ENCODE assay signal across 8 mouse cellular contexts in genomic region chr3:57470326-57470725, GRCm38 (mm10). TPM values are rescaled to one million over a fixed set of nuclear protein-coding genes. Genes with fewer than 3 reads are reported as not detected.
A peak's percentile ranks its signal among the peaks of the same experiment; 100 is the strongest.
DNase-seq lines count a peak whose midpoint lies in the region; ATAC-seq lines count a peak whose summit lies in the region.

No protein-coding gene starts in this region.

- no peak overlapping the region for H3K4me3 ChIP-seq in hindbrain, embryonic 15.5 days
- no peak overlapping the region for H3K4me3 ChIP-seq in limb, embryonic 12.5 days (replicated peaks)
- H3K4me3 ChIP-seq in neural tube, embryonic 11.5 days (ENCODE audit: low read depth, low read length): no peak overlapping the region

- no peak overlapping the region for H3K9ac ChIP-seq in hindbrain, embryonic 15.5 days
- H3K9ac ChIP-seq in limb, embryonic 12.5 days (replicated peaks): no peak overlapping the region
- no peak overlapping the region for H3K9ac ChIP-seq in neural tube, embryonic 11.5 days (ENCODE audit: low read length)

- H3K4me1 ChIP-seq in hindbrain, embryonic 15.5 days (replicated peaks): peaks cover 23% of the 10 kb centered on the region
- H3K4me1 ChIP-seq in limb, embryonic 12.5 days (replicated peaks): peaks cover 36% of the 10 kb centered on the region
- H3K4me1 ChIP-seq in neural tube, embryonic 11.5 days (ENCODE audit: control insufficient read depth, insufficient read depth, low read length): peaks cover 16% of the 10 kb centered on the region

- no peaks in the 10 kb centered on the region for H3K9me3 ChIP-seq in hindbrain, embryonic 15.5 days
- H3K9me3 ChIP-seq in limb, embryonic 12.5 days: no peaks in the 10 kb centered on the region
- no peaks in the 10 kb centered on the region for H3K9me3 ChIP-seq in neural tube, embryonic 11.5 days (ENCODE audit: control insufficient read depth, low read length)

- ATAC-seq in common myeloid progenitor, adult 5-6 weeks (replicated peaks; ENCODE audit: low read depth, poor library complexity, severe bottlenecking): peak; percentile 42; the same call in 1 of the 2 replicates
- peak; percentile 39; the same call in 1 of the 2 replicates for ATAC-seq in hindbrain, embryonic 15.5 days (ENCODE audit: low FRiP score, low read depth)
- no peak for ATAC-seq in limb, embryonic 12.5 days (ENCODE audit: insufficient number of reproducible peaks, insufficient read depth, low FRiP score, low TSS enrichment, low read depth)
- ATAC-seq in neural tube, embryonic 11.5 days (ENCODE audit: insufficient read depth, low FRiP score, low TSS enrichment): peak; percentile 45; the same call in 1 of the 2 replicates
- no peak for ATAC-seq in megakaryocyte-erythroid progenitor cell, adult 5-6 weeks (replicated peaks; ENCODE audit: low FRiP score, low TSS enrichment, poor library complexity, severe bottlenecking)

- WGBS in hindbrain, embryonic 15.5 days: 17% methylated on average over 5 of the region's 5 CpGs
- 9% methylated on average over 5 of the region's 5 CpGs for WGBS in limb, embryonic 12.5 days
- WGBS in neural tube, embryonic 11.5 days: 13% methylated on average over 5 of the region's 5 CpGs

- peak overlapping the region; percentile 58 for H3K27ac ChIP-seq in hindbrain, embryonic 15.5 days (replicated peaks)
- peak overlapping the region; percentile 85 for H3K27ac ChIP-seq in limb, embryonic 12.5 days
- peak overlapping the region; percentile 56 for H3K27ac ChIP-seq in neural tube, embryonic 11.5 days (ENCODE audit: low read depth, low read length)

- no peaks in the 10 kb centered on the region for H3K27me3 ChIP-seq in hindbrain, embryonic 15.5 days
- H3K27me3 ChIP-seq in limb, embryonic 12.5 days: no peaks in the 10 kb centered on the region
- no peaks in the 10 kb centered on the region for H3K27me3 ChIP-seq in neural tube, embryonic 11.5 days (ENCODE audit: control insufficient read depth, insufficient read depth, low read length)

- DNase-seq in cerebellum, adult 8-10 months: peak; percentile 2
- DNase-seq in cerebellum, adult 11 months: no peak
- DNase-seq in gastrocnemius, postnatal 10 days: peak; percentile 43
- peak; percentile 43 for DNase-seq in neural tube, embryonic 11.5 days (ENCODE audit: low spot score)

- H3K36me3 ChIP-seq in hindbrain, embryonic 15.5 days: no peaks in the 10 kb centered on the region
- H3K36me3 ChIP-seq in limb, embryonic 12.5 days: no peaks in the 10 kb centered on the region
- H3K36me3 ChIP-seq in neural tube, embryonic 11.5 days (ENCODE audit: control insufficient read depth, insufficient read depth, low read length): no peaks in the 10 kb centered on the region

- H3K4me2 ChIP-seq in hindbrain, embryonic 15.5 days: peak overlapping the region; percentile 52; the same call in 1 of the 2 replicates
- peak overlapping the region; percentile 42 for H3K4me2 ChIP-seq in limb, embryonic 12.5 days
- no peak overlapping the region for H3K4me2 ChIP-seq in neural tube, embryonic 11.5 days (ENCODE audit: low read depth)

RNA-seq across cellular contexts. Expression of gene Tm4sf4, which starts 45.2 kb away (rescaled TPM):
- not detected in 2 replicates for total RNA-seq in common myeloid progenitor, adult 5-6 weeks (2017)
- total RNA-seq in gastrocnemius, postnatal 10 days (2021): not detected
- 0.49 TPM in 2 replicates for polyA plus RNA-seq in hindbrain, embryonic 15.5 days (2015; fragmentation: Nextera tagmentation; extraction: Ambion mirVana)
- 0.18 TPM in 1 of 2 replicates, not detected in the other for polyA plus RNA-seq in limb, embryonic 12.5 days (2016; fragmentation: Nextera tagmentation; extraction: Ambion mirVana)
- polyA plus RNA-seq in neural tube, embryonic 11.5 days (2014; fragmentation: Nextera tagmentation; extraction: Ambion mirVana): 0.37 and 0.45 TPM in 2 replicates
- not detected in 2 replicates for total RNA-seq in megakaryocyte-erythroid progenitor cell, adult 5-6 weeks (2014; fragmentation: Nextera tagmentation)
- total RNA-seq in megakaryocyte-erythroid progenitor cell, adult 5-6 weeks (2017): not detected in 2 replicates

Comparison
In these comparisons a context has a peak if more than half of its experiments do, and no peak if none do; other contexts are left out.
1. ATAC-seq: peak in common myeloid progenitor, adult 5-6 weeks (single experiment), hindbrain, embryonic 15.5 days (single experiment) and neural tube, embryonic 11.5 days (single experiment); none in limb, embryonic 12.5 days (single experiment) and megakaryocyte-erythroid progenitor cell, adult 5-6 weeks (single experiment).
2. Peak in every context shown above with its lines, with median percentiles within 50 percentile points of each other: H3K27ac ChIP-seq.